Mouse (Mus musculus) CH12.LX (cell line): ENCODE results near the gene Zdhhc3. TPM values are rescaled to one million over a fixed set of nuclear protein-coding genes. Genes with fewer than 3 reads are reported as not detected.

Source experiments
- DNase-seq: peaks from one replicate; pipeline ENCODE4 v3.0.0-alpha.2; 2013; ENCODE audit errors: extremely low read depth
- H3K27ac ChIP-seq: 2 replicates; pipeline ENCODE4 v1.5.1; 2012; ENCODE audit warnings: low read depth, mild to moderate bottlenecking, control low read depth, moderate library complexity; ENCODE audit not compliant: insufficient read depth
- H3K27me3 ChIP-seq: replicated peaks from 2 replicates; pipeline ENCODE3; 2012; ENCODE audit warnings: inconsistent platforms
- H3K36me3 ChIP-seq, 2 experiments: replicated peaks in 1 of 2; 2 replicates each; pipeline versions ENCODE3 to v1.6.1; 2012; ENCODE audit warnings: inconsistent platforms in 1 of 2, low read length in 1 of 2, mild to moderate bottlenecking in 1 of 2, mixed read lengths in 1 of 2, moderate library complexity in 1 of 2; ENCODE audit not compliant: control insufficient read depth in 1 of 2, insufficient read depth in 1 of 2
- H3K4me1 ChIP-seq, 2 experiments: 2 replicates each; pipeline ENCODE4 v1.6.1; 2012; ENCODE audit warnings: inconsistent platforms in 1 of 2, moderate library complexity in 1 of 2; ENCODE audit not compliant: insufficient read depth in 2 of 2, control insufficient read depth in 1 of 2
- H3K4me2 ChIP-seq: 2 replicates; pipeline ENCODE4 v1.6.1; 2012; ENCODE audit warnings: low read depth, mild to moderate bottlenecking, control low read depth; ENCODE audit not compliant: poor library complexity, insufficient read depth, severe bottlenecking
- H3K4me3 ChIP-seq, 3 experiments: fragments of 150-350 bp in 1 of 3; sonication (generic) in 1 of 3; replicated peaks in 1 of 3; 2 replicates each; pipeline versions ENCODE3 to v1.5.1; 2011 to 2012; ENCODE audit warnings: low read depth in 2 of 3, low read length in 2 of 3, mild to moderate bottlenecking in 2 of 3, moderate library complexity in 2 of 3, control low read depth in 1 of 3, improper control_type of control experiment in 1 of 3, inconsistent platforms in 1 of 3, mixed read lengths in 1 of 3; ENCODE audit not compliant: poor library complexity in 1 of 3
- H3K79me2 ChIP-seq: replicated peaks from 2 replicates; pipeline ENCODE4 v1.6.1; 2012; ENCODE audit warnings: mild to moderate bottlenecking, moderate library complexity; ENCODE audit not compliant: control insufficient read depth, poor library complexity, insufficient read depth, severe bottlenecking; ENCODE audit errors: extremely low read depth
- H3K9ac ChIP-seq: 2 replicates; pipeline ENCODE4 v1.6.1; 2012; ENCODE audit warnings: low read depth, mild to moderate bottlenecking, control low read depth, moderate library complexity; ENCODE audit not compliant: insufficient read depth
- H3K9me3 ChIP-seq: replicated peaks from 2 replicates; pipeline ENCODE3; 2012; ENCODE audit warnings: low read length, inconsistent platforms, mixed read lengths
- CHD1 ChIP-seq: IDR thresholded peaks from 2 replicates; pipeline ENCODE4 v1.6.1; 2012; ENCODE audit warnings: low read depth, low read length, improper control_type of control experiment, inconsistent platforms
- EP300 ChIP-seq: IDR thresholded peaks from 2 replicates; pipeline ENCODE4 v1.6.1; 2011; ENCODE audit warnings: low read length, improper control_type of control experiment
- IRF4 ChIP-seq: IDR thresholded peaks from 2 replicates; pipeline ENCODE4 v1.6.1; 2014; ENCODE audit warnings: low read depth, mild to moderate bottlenecking, inconsistent platforms, low read length, improper control_type of control experiment
- JUND ChIP-seq: conservative IDR thresholded peaks from 2 replicates; pipeline ENCODE4 v1.6.1; 2011; ENCODE audit warnings: low read depth, low read length, improper control_type of control experiment
- KAT2A ChIP-seq: IDR thresholded peaks from 2 replicates; pipeline ENCODE4 v1.6.1; 2012; ENCODE audit warnings: low read length, improper control_type of control experiment, inconsistent platforms; ENCODE audit not compliant: insufficient replicate concordance
- MAZ ChIP-seq: IDR thresholded peaks from 2 replicates; pipeline ENCODE4 v1.6.1; 2012; ENCODE audit warnings: low read depth, mild to moderate bottlenecking, inconsistent platforms, low read length, improper control_type of control experiment, moderate library complexity
- MXI1 ChIP-seq: IDR thresholded peaks from 2 replicates; pipeline ENCODE4 v1.6.1; 2011; ENCODE audit warnings: mild to moderate bottlenecking, low read depth, low read length, improper control_type of control experiment
- POLR2AphosphoS2 ChIP-seq: IDR thresholded peaks from 2 replicates; pipeline ENCODE4 v1.6.1; 2011; ENCODE audit warnings: low read depth, low read length, improper control_type of control experiment
- RAD21 ChIP-seq: IDR thresholded peaks from 2 replicates; pipeline ENCODE4 v1.6.1; 2011; ENCODE audit warnings: low read depth, mild to moderate bottlenecking, low read length, improper control_type of control experiment, moderate library complexity
- SMC3 ChIP-seq: IDR thresholded peaks from 2 replicates; pipeline ENCODE4 v1.6.1; 2011; ENCODE audit warnings: low read depth, low read length, improper control_type of control experiment
- TBP ChIP-seq: conservative IDR thresholded peaks from 2 replicates; pipeline ENCODE4 v1.6.1; 2011; ENCODE audit warnings: low read depth, low read length, improper control_type of control experiment
- USF1 ChIP-seq: IDR thresholded peaks from 2 replicates; pipeline ENCODE4 v1.6.1; 2014; ENCODE audit warnings: low read depth, mild to moderate bottlenecking, inconsistent platforms, low read length, improper control_type of control experiment
- USF2 ChIP-seq: conservative IDR thresholded peaks from 2 replicates; pipeline ENCODE4 v1.6.1; 2011; ENCODE audit warnings: low read depth, low read length, improper control_type of control experiment
- dilution Hi-C: fragments of 300-500 bp; cut with MboI; formaldehyde crosslinking; loops from 2 replicates; pipeline ENCODE4 v1.14.3; 2020; ENCODE audit warnings: low sequenced_read_pairs; ENCODE audit not compliant: extremely low pct_unique_long_range_greater_than_20kb, extremely low pct_ligation_motif_present
- in situ Hi-C: fragments of 300-500 bp; cut with MboI; formaldehyde crosslinking; loops from 3 replicates; pipeline ENCODE4 v1.14.3; 2019; ENCODE audit warnings: low sequenced_read_pairs, low pct_ligation_motif_present, low pct_unique_long_range_greater_than_20kb, mixed read lengths
- polyA plus RNA-seq: library from polyadenylated mRNA; unstranded; fragments of >175 nt; gene quantifications from 2 replicates; pipeline ENCODE4 v1.2.1, GENCODE M21; 2012; ENCODE audit warnings: low read depth; ENCODE audit not compliant: insufficient read length
- total RNA-seq, 2 experiments: library from RNA; depleted of rRNA; stranded (reverse); fragments of 300-350 nt in 1 of 2; fragments of >200 nt in 1 of 2; gene quantifications; 2 replicates each; pipeline ENCODE4 v1.2.3; 2012 to 2014

Zdhhc3 gene
- total and polyA plus RNA-seq, 3 experiments = 37.2 to 74.4 (median 62.6) TPM

GRCm38 (mm10) chr9:123139887-123140614 is 27.0 kb upstream of the Zdhhc3 start:
- peaks cover 41 to 82% of the 10 kb centered on the region in 2 experiments for H3K36me3 ChIP-seq
- in situ Hi-C loops (no loop called here), dilution Hi-C loops (no loop called here)
- no peaks in the 10 kb centered on the region for H3K79me2 ChIP-seq
- H3K4me3 ChIP-seq = no peak overlapping the region
- no peak for DNase-seq
- H3K9me3 ChIP-seq = no peaks in the 10 kb centered on the region
- no peak overlapping the region for H3K4me2 ChIP-seq
- H3K4me1 ChIP-seq = peaks cover 0 to 5% of the 10 kb centered on the region in 2 experiments; a peak in 1 of 4 replicates
- H3K27me3 ChIP-seq = no peaks in the 10 kb centered on the region
- H3K27ac ChIP-seq = no peak overlapping the region
- TF ChIP-seq POLR2AphosphoS2 (no peak), TBP (no peak), JUND (no peak), MXI1 (no peak), EP300 (no peak), USF2 (no peak), SMC3 (no peak), MAZ (no peak), RAD21 (no peak), CHD1 (no peak), USF1 (no peak), KAT2A (no peak)
- H3K9ac ChIP-seq = no peak overlapping the region

GRCm38 (mm10) chr9:123138891-123139474 is 26.0 kb upstream of the Zdhhc3 start:
- Histone ChIP-seq H3K4me1 (peaks cover 0 to 5% of the 10 kb centered on the region in 2 experiments; a peak in 1 of 4 replicates), H3K4me2 (no peak overlapping the region), H3K9ac (no peak overlapping the region), H3K79me2 (no peaks in the 10 kb centered on the region), H3K4me3 (no peak overlapping the region), H3K9me3 (no peaks in the 10 kb centered on the region), H3K27me3 (no peaks in the 10 kb centered on the region), H3K36me3 (peaks cover 50 to 89% of the 10 kb centered on the region in 2 experiments), H3K27ac (no peak overlapping the region)
- dilution Hi-C loops = no loop called here
- in situ Hi-C loops = no loop called here
- no peak for DNase-seq
- no peak for TF ChIP-seq IRF4
